Mouse (Mus musculus) G1E (cell line): ENCODE measurements around the gene Serpini1.

Experiments used
- CTCF ChIP-seq: IDR thresholded peaks from 2 replicates; pipeline ENCODE4 v1.5.1; 2012; ENCODE audit warnings: low read depth, low read length, inconsistent platforms, mixed read lengths
- GATA1 ChIP-seq: IDR thresholded peaks from 2 replicates; pipeline ENCODE4 v1.6.1; 2012; ENCODE audit warnings: borderline replicate concordance, low read length, inconsistent platforms, mixed read lengths

- TF ChIP-seq CTCF (no peak), GATA1 (no peak)
Measured at GRCm38 (mm10) chr3:75583293-75583692, 25.9 kb downstream of the Serpini1 start.
